In genomic region chr2:164348980-164349379, GRCm38 (mm10) we compare ENCODE assay signal across 9 mouse cellular contexts. TPM values are rescaled to one million over a fixed set of nuclear protein-coding genes. Genes with fewer than 3 reads are reported as not detected.
DNase-seq lines count a peak whose midpoint lies in the region; ATAC-seq and TF ChIP-seq lines count a peak whose summit lies in the region.
"Had no signal": no experiment of that assay in that cellular context is flagged by ENCODE, and none has a peak within 500 bp of the region (broad histone marks: within the 10 kb centered on the region; RNA-seq: fewer than 3 reads in every experiment).

No protein-coding gene starts in this region.

- DNase-seq in kidney, adult 2 months = peak; percentile 21
- DNase-seq in 416B (ENCODE audit: low read depth) = peak; percentile 74
- peak; percentile 29 for DNase-seq in CD4-positive helper T cell, adult 2 months (ENCODE audit: low read depth, low spot score)
- peak; percentile 6 to 17 for DNase-seq in cerebellum, postnatal 36 days
- DNase-seq in lung, postnatal 14 days = peak; percentile 45
- DNase-seq in frontal cortex, postnatal 14 days (ENCODE audit: low spot score in 2 of 2) = no peak
- no peak for DNase-seq in heart, adult 8-10 months (ENCODE audit: low spot score)

- H3K9ac ChIP-seq in kidney, embryonic 16.5 days (replicated peaks; ENCODE audit: low read length) = no peak overlapping the region

- over 99% methylated on average over 3 of the region's 3 CpGs for WGBS in kidney, adult 2 months
- 91% methylated on average over 3 of the region's 3 CpGs for WGBS in kidney, embryonic 16.5 days

- TF ChIP-seq CTCF in kidney, adult 2 months (conservative IDR thresholded peaks at IDR 0.05; ENCODE audit: insufficient read depth, insufficient read length, low read depth, low read length) = peak; percentile 27

- H3K9me3 ChIP-seq in kidney, embryonic 16.5 days (ENCODE audit: low read length) = no peaks in the 10 kb centered on the region; the same call in 1 of the 2 replicates

- TF ChIP-seq POLR2A in kidney, adult 2 months (IDR thresholded peaks at IDR 0.05; ENCODE audit: low read depth, low read length) = no peak

- no peaks in the 10 kb centered on the region for H3K36me3 ChIP-seq in kidney, adult 2 months (ENCODE audit: control insufficient read depth, insufficient read depth, low read length)
- no peaks in the 10 kb centered on the region for H3K36me3 ChIP-seq in kidney, embryonic 16.5 days (ENCODE audit: insufficient read depth, low read length)

- no peak for ATAC-seq in kidney, embryonic 16.5 days (ENCODE audit: low FRiP score, low TSS enrichment)

- no peak overlapping the region for H3K4me3 ChIP-seq in kidney, adult 2 months (ENCODE audit: insufficient read depth, low read depth, low read length)
- H3K4me3 ChIP-seq in kidney, embryonic 16.5 days (ENCODE audit: low read length) = no peak overlapping the region

- no peak overlapping the region for H3K4me2 ChIP-seq in kidney, embryonic 16.5 days (replicated peaks; ENCODE audit: low read depth, low read length)

- no peak overlapping the region for H3K27ac ChIP-seq in kidney, adult 2 months (ENCODE audit: insufficient read depth, low read depth, low read length)
- H3K27ac ChIP-seq in kidney, embryonic 16.5 days (ENCODE audit: low read length) = no peak overlapping the region

- no peaks in the 10 kb centered on the region for H3K4me1 ChIP-seq in kidney, adult 2 months (ENCODE audit: control insufficient read depth, insufficient read depth, low read length)
- H3K4me1 ChIP-seq in kidney, embryonic 16.5 days (ENCODE audit: insufficient read depth, low read length) = no peaks in the 10 kb centered on the region

- no peaks in the 10 kb centered on the region for H3K27me3 ChIP-seq in kidney, adult 2 months (replicated peaks; ENCODE audit: control insufficient read depth, insufficient read depth, low read length)
- H3K27me3 ChIP-seq in kidney, embryonic 16.5 days (ENCODE audit: insufficient read depth, low read length) = no peaks in the 10 kb centered on the region

RNA-seq across cellular contexts. Expression of gene Svs5, which starts 16.4 kb away (rescaled TPM):
- polyA plus RNA-seq in kidney, adult 2 months (2012; rRNA removed) = not detected in 2 replicates
- not detected in 2 replicates for polyA plus RNA-seq in kidney, embryonic 16.5 days (2015; fragmentation: Nextera tagmentation; extraction: Ambion mirVana)
- not detected for total RNA-seq in heart, adult 8-10 months (2022)
- total RNA-seq: left cerebral cortex, postnatal 25 days had no signal

RNA-seq across cellular contexts. Expression of gene Svs6, which starts 32.4 kb away (rescaled TPM):
- polyA plus RNA-seq in kidney, adult 2 months (2012; rRNA removed) = not detected in 2 replicates
- not detected in 2 replicates for polyA plus RNA-seq in kidney, embryonic 16.5 days (2015; fragmentation: Nextera tagmentation; extraction: Ambion mirVana)
- total RNA-seq in heart, adult 8-10 months (2022) = not detected
- total RNA-seq: left cerebral cortex, postnatal 25 days had no signal

RNA-seq across cellular contexts. Expression of gene Slpi, which starts 39.9 kb away (rescaled TPM):
- 3.0 and 4.6 TPM in 2 replicates for polyA plus RNA-seq in kidney, adult 2 months (2012; rRNA removed)
- 0.41 and 1.00 TPM in 2 replicates for polyA plus RNA-seq in kidney, embryonic 16.5 days (2015; fragmentation: Nextera tagmentation; extraction: Ambion mirVana)
- total RNA-seq in heart, adult 8-10 months (2022) = 100 to 1,000 TPM in 1 of 4 experiments, 1 to 10 TPM in 3; 1.1 to 110 (median 2.3) TPM
- total RNA-seq: left cerebral cortex, postnatal 25 days had no signal

RNA-seq across cellular contexts. Expression of gene Rbpjl, which starts 54.0 kb away (rescaled TPM):
- polyA plus RNA-seq in kidney, adult 2 months (2012; rRNA removed) = 0.04 TPM in 1 of 2 replicates, not detected in the other
- 0.06 and 0.29 TPM in 2 replicates for polyA plus RNA-seq in kidney, embryonic 16.5 days (2015; fragmentation: Nextera tagmentation; extraction: Ambion mirVana)
- total RNA-seq in heart, adult 8-10 months (2022) = not detected

RNA-seq across cellular contexts. Expression of gene Matn4, which starts 56.0 kb away (rescaled TPM):
- 1.4 and 2.6 TPM in 2 replicates for polyA plus RNA-seq in kidney, adult 2 months (2012; rRNA removed)
- 0.75 and 2.0 TPM in 2 replicates for polyA plus RNA-seq in kidney, embryonic 16.5 days (2015; fragmentation: Nextera tagmentation; extraction: Ambion mirVana)
- under 1 TPM; 0.25 to 0.50 (median 0.29) TPM for total RNA-seq in heart, adult 8-10 months (2022)

Comparison
In these comparisons a context has a peak if more than half of its experiments do, and no peak if none do; other contexts are left out.
1. DNase-seq: peak in kidney, adult 2 months (single experiment), 416B (single experiment), CD4-positive helper T cell, adult 2 months (single experiment), cerebellum, postnatal 36 days (2 of 2) and lung, postnatal 14 days (single experiment); none in frontal cortex, postnatal 14 days (0 of 2) and heart, adult 8-10 months (single experiment).